Mouse (Mus musculus) C2C12 (cell line): Measurements from ENCODE around the gene Tmem117. TPM values are rescaled to one million over a fixed set of nuclear protein-coding genes. Genes with fewer than 3 reads are reported as not detected.
A peak's percentile ranks its signal among the peaks of the same experiment; 100 is the strongest.

Experiments
- H3K27me3 ChIP-seq: one replicate; pipeline ENCODE4 v1.6.1; 2011; ENCODE audit not compliant: control insufficient read depth, insufficient read depth, insufficient read length
- H3K36me3 ChIP-seq: one replicate; pipeline ENCODE4 v1.6.1; 2011; ENCODE audit not compliant: control insufficient read depth, insufficient read depth
- H3K4me3 ChIP-seq: one replicate; pipeline ENCODE4 v1.5.1; 2011; ENCODE audit warnings: mild to moderate bottlenecking, control low read depth; ENCODE audit not compliant: poor library complexity, insufficient read depth, severe bottlenecking
- H3K79me2 ChIP-seq: one replicate; pipeline ENCODE4 v1.6.1; 2011; ENCODE audit not compliant: control insufficient read depth, insufficient read depth
- H3K79me3 ChIP-seq: one replicate; pipeline ENCODE4 v1.6.1; 2011; ENCODE audit warnings: low read depth, control low read depth
- H3ac ChIP-seq: one replicate; pipeline ENCODE3; 2011; ENCODE audit warnings: low read depth; ENCODE audit not compliant: control insufficient read depth, insufficient read length
- CEBPB ChIP-seq: IDR thresholded peaks from one replicate; pipeline ENCODE4 v1.6.1; 2011; ENCODE audit warnings: low read depth, mild to moderate bottlenecking, control low read depth, moderate library complexity
- CTCF ChIP-seq: IDR thresholded peaks from one replicate; pipeline ENCODE4 v1.5.1; 2011; ENCODE audit not compliant: control insufficient read depth, insufficient read depth, insufficient read length
- FOSL1 ChIP-seq: IDR thresholded peaks from one replicate; pipeline ENCODE4 v1.8.0; 2011; ENCODE audit warnings: mild to moderate bottlenecking, low read length; ENCODE audit not compliant: poor library complexity, insufficient read depth, severe bottlenecking
- MAX ChIP-seq: IDR thresholded peaks from one replicate; pipeline ENCODE4 v1.6.1; 2011; ENCODE audit warnings: mild to moderate bottlenecking, control low read depth
- MYOD1 ChIP-seq: IDR thresholded peaks from one replicate; pipeline ENCODE4 v1.6.1; 2011; ENCODE audit warnings: low read depth; ENCODE audit not compliant: control insufficient read depth, insufficient read length
- MYOG ChIP-seq: IDR thresholded peaks from one replicate; pipeline ENCODE4 v1.6.1; 2011; ENCODE audit not compliant: control insufficient read depth, insufficient read length; ENCODE audit errors: extremely low read depth
- USF1 ChIP-seq: IDR thresholded peaks from one replicate; pipeline ENCODE4 v1.6.1; 2011; ENCODE audit warnings: low read depth, mild to moderate bottlenecking, control low read depth, moderate library complexity
- polyA plus RNA-seq: library from polyadenylated mRNA; unstranded; fragments of >200 nt; fragmentation: generic; extraction: Trizol; gene quantifications from one replicate; pipeline ENCODE4 v1.2.1, GENCODE M21; 2012; ENCODE audit warnings: missing spikeins

Gene Tmem117
- polyA plus RNA-seq, 1 experiment = 0.06 TPM

DNA sequence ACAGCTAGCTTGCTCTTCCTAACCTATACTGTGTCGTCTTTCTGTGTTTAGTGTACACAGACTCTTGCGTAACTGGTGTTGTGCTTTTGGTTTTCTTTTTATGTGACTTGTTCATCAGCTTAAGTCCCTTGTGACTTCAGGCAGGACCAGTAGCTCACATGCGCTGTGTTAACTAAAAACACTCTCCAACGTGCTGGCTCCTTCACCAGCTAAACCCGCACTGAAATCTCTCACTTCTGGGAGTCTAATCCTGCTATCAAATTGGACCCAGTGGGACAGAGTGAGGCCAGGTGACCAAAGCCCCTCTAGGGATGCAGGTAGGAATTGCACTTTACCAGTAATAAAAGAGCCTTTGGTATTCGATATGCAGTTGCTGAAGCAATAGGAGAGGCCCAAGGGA, 28.9 kb downstream of the Tmem117 start:
- Histone ChIP-seq H3K36me3 (no peaks in the 10 kb centered on the region), H3K79me3 (no peaks in the 10 kb centered on the region), H3K79me2 (no peaks in the 10 kb centered on the region), H3K27me3 (peaks cover 20% of the 10 kb centered on the region), H3ac (no peak overlapping the region), H3K4me3 (no peak overlapping the region)
- TF ChIP-seq CEBPB (peak; percentile 5), CTCF (no peak)

DNA sequence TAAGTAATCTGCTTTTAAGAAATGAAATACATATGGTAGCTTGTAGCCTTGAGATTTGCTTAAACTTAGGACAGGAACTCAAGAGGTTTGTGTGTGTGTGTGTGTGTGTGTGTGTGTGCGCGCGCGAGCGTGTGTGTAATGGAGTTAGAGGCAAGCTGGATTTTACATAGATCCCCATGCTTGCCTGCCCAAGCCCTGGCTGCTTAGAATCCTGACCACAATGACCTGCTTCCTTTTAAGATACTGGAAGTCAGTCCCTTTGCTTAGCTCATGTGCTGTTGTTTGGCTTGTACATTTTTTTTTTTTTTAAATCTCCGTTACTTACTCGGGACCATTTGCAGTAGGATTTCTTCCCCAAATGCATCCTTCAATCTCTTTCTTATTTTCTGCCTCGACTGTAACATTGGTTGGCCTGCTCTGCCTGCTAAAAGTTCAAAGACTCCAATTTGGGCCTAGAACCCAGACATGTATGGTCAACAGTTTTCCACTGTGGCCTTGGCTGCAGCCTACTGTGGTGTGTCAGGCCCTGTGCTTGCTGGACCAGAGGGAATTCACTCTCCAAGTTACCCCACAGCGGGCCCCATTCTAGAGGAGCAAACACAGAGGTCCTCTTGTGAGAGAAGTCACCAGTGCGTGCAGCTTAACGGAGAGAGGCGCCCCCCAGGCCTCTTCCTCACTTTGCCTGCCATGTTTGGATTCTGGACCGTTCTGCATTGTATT, 29.5 kb downstream of the Tmem117 start:
- H3ac ChIP-seq = no peak overlapping the region
- peaks cover 19% of the 10 kb centered on the region for H3K27me3 ChIP-seq
- TF ChIP-seq MAX (no peak), USF1 (no peak), MYOG (no peak), CTCF (no peak), CEBPB (no peak), MYOD1 (no peak), FOSL1 (no peak)
- no peaks in the 10 kb centered on the region for H3K36me3 ChIP-seq
- no peaks in the 10 kb centered on the region for H3K79me3 ChIP-seq
- no peak overlapping the region for H3K4me3 ChIP-seq
- H3K79me2 ChIP-seq = no peaks in the 10 kb centered on the region

GRCm38 (mm10) chr15:94659112-94659437, 30.0 kb downstream of the Tmem117 start:
- Histone ChIP-seq H3K79me2 (no peaks in the 10 kb centered on the region), H3K36me3 (no peaks in the 10 kb centered on the region), H3ac (no peak overlapping the region), H3K79me3 (no peaks in the 10 kb centered on the region), H3K4me3 (no peak overlapping the region), H3K27me3 (peaks cover 20% of the 10 kb centered on the region)
- TF ChIP-seq MAX = no peak
- TF ChIP-seq MYOD1 = no peak
- TF ChIP-seq MYOG = no peak
- no peak for TF ChIP-seq CTCF
- TF ChIP-seq CEBPB = no peak
- no peak for TF ChIP-seq FOSL1
- TF ChIP-seq USF1 = no peak

- Histone ChIP-seq H3K36me3 (no peaks in the 10 kb centered on the region), H3ac (no peak overlapping the region)
Measured at GRCm38 (mm10) chr15:94660913-94661312, 31.9 kb downstream of the Tmem117 start.

DNA sequence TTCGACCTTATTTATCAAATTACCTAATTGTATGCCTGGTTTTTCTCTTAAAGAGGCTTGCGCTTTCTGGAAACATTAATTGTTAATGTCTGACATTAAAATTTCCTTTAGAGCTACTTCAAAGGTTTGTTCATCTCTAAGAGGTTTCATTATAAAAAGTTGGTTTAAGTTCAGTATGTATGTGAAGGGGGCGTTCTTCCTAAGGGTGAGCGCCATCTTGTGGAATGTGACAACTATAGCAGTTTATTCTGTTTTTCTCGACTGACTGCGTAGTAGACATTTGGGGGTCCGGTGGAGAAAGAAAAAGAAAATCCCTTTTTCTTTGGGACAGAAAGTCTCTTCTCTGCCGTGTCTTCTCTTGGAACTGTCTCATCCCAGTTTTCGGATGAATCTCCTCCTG, 32.4 kb downstream of the Tmem117 start:
- H3ac ChIP-seq = no peak overlapping the region
- H3K27me3 ChIP-seq = peaks cover 9% of the 10 kb centered on the region
- TF ChIP-seq CTCF (peak; percentile 11), MYOD1 (no peak)
- H3K4me3 ChIP-seq = no peak overlapping the region
- H3K79me3 ChIP-seq = no peaks in the 10 kb centered on the region
- H3K79me2 ChIP-seq = no peaks in the 10 kb centered on the region
- no peaks in the 10 kb centered on the region for H3K36me3 ChIP-seq

More at GRCm38 (mm10) chr15:94660913-94661312, 31.9 kb downstream of the Tmem117 start:
- H3K27me3 ChIP-seq = peaks cover 11% of the 10 kb centered on the region
- no peaks in the 10 kb centered on the region for H3K79me3 ChIP-seq
- H3K4me3 ChIP-seq = no peak overlapping the region
- TF ChIP-seq MAX (no peak), FOSL1 (no peak), MYOG (no peak), MYOD1 (no peak), CEBPB (no peak), CTCF (no peak), USF1 (no peak)
- H3K79me2 ChIP-seq = no peaks in the 10 kb centered on the region

- Histone ChIP-seq H3K36me3 (no peaks in the 10 kb centered on the region), H3K79me3 (no peaks in the 10 kb centered on the region), H3K79me2 (no peaks in the 10 kb centered on the region), H3ac (no peak overlapping the region), H3K27me3 (peaks cover 12% of the 10 kb centered on the region), H3K4me3 (no peak overlapping the region)
- TF ChIP-seq CEBPB = no peak
- no peak for TF ChIP-seq MYOG
- no peak for TF ChIP-seq MAX
- no peak for TF ChIP-seq FOSL1
- no peak for TF ChIP-seq USF1
- TF ChIP-seq MYOD1 = no peak
- no peak for TF ChIP-seq CTCF
Measured at GRCm38 (mm10) chr15:94664612-94665011, 35.6 kb downstream of the Tmem117 start.
